Comparison of ENCODE assay signal across 16 mouse cellular contexts in the genomic region with DNA sequence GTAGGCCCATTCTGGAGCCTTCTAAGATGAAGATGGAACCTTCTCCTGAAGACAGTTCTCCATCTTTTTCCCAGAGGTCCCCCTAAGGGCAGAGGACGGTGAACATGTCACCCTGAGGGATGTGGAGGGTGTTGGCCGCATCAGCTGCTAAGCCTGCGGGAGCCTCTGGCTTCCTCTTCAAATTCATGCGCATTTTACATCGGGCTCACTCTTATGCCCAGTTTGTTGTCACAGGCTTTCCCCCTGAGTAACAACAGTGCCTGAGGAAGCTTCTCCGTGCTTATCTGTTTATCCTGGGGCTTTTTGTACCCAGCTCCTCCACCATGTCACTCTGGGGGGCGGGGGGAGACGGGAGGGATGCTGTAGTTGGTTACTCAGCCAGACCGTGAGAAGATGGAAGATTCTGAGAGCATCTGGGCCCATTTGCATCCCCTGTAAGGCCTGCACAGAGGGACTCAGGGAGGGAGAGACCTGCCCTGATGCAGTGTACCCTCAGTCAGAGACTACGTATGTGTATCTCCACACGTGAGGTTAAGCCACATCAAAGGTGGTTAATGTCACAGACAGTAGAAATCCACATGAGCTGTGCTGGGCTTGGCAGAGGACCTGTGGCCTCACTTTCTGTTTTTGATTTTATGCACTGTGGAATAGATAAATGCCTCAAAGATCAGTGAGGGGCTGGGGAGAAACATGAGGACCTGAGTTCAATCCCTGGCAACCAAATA. TPM values are rescaled to one million over a fixed set of nuclear protein-coding genes. Genes with fewer than 3 reads are reported as not detected.
A peak's percentile ranks its signal among the peaks of the same experiment; 100 is the strongest.
DNase-seq lines count a peak whose midpoint lies in the region; ATAC-seq and TF ChIP-seq lines count a peak whose summit lies in the region.
"Had no signal": no experiment of that assay in that cellular context is flagged by ENCODE, and none has a peak within 500 bp of the region (broad histone marks: within the 10 kb centered on the region; RNA-seq: fewer than 3 reads in every experiment).

No protein-coding gene starts in this region.

- intact Hi-C loops in left cerebral cortex, postnatal 14 days (cut with DNase I), result no loop called here

- no peak for TF ChIP-seq POLR2A in ES-Bruce4 (IDR thresholded peaks at IDR 0.05; ENCODE audit: insufficient read depth, low read length)

- WGBS in heart, embryonic 10.5 days, result 70% methylated on average over 11 of the region's 11 CpGs
- WGBS in heart, embryonic 11.5 days (ENCODE audit: insufficient replicate concordance), result 69% methylated on average over 11 of the region's 11 CpGs
- WGBS in hindbrain, embryonic 12.5 days, result 48% methylated on average over 11 of the region's 11 CpGs
- WGBS in stomach, postnatal 0 days, result 80% methylated on average over 11 of the region's 11 CpGs

- H3K4me2 ChIP-seq in heart, embryonic 11.5 days, result no peak overlapping the region
- H3K4me2 ChIP-seq in hindbrain, embryonic 12.5 days (replicated peaks), result no peak overlapping the region
- H3K4me2 ChIP-seq in stomach, postnatal 0 days (replicated peaks; ENCODE audit: low read depth), result no peak overlapping the region
- H3K4me2 ChIP-seq: heart, embryonic 12.5 days; liver, embryonic 13.5 days; lung, embryonic 15.5 days had no signal

- no peak overlapping the region for H3K4me3 ChIP-seq in heart, embryonic 10.5 days
- H3K4me3 ChIP-seq in heart, embryonic 11.5 days (ENCODE audit: low read depth, low read length), result no peak overlapping the region
- no peak overlapping the region for H3K4me3 ChIP-seq in ES-Bruce4 (ENCODE audit: low read depth, low read length)
- no peak overlapping the region for H3K4me3 ChIP-seq in hindbrain, embryonic 12.5 days
- H3K4me3 ChIP-seq in stomach, postnatal 0 days (ENCODE audit: low read depth, low read length), result no peak overlapping the region
- H3K4me3 ChIP-seq: heart, embryonic 12.5 days; liver, embryonic 13.5 days; lung, embryonic 15.5 days had no signal

- no peak for ATAC-seq in heart, embryonic 11.5 days (replicated peaks; ENCODE audit: insufficient number of reproducible peaks, low FRiP score, low TSS enrichment)
- ATAC-seq in hindbrain, embryonic 12.5 days (ENCODE audit: low FRiP score), result no peak
- no peak for ATAC-seq in stomach, postnatal 0 days (ENCODE audit: low FRiP score, low TSS enrichment)
- ATAC-seq: intestine, embryonic 16.5 days had no signal

- no peak for TF ChIP-seq CTCF in ES-Bruce4 (IDR thresholded peaks at IDR 0.05; ENCODE audit: low read depth, low read length)
- TF ChIP-seq CTCF in stomach, postnatal 0 days (IDR thresholded peaks at IDR 0.05; ENCODE audit: low read depth), result no peak

- H3K9ac ChIP-seq in heart, embryonic 11.5 days (ENCODE audit: low read depth, low read length), result no peak overlapping the region
- no peak overlapping the region for H3K9ac ChIP-seq in ES-Bruce4 (ENCODE audit: low read depth, poor library complexity, severe bottlenecking)
- H3K9ac ChIP-seq in hindbrain, embryonic 12.5 days, result no peak overlapping the region
- no peak overlapping the region for H3K9ac ChIP-seq in stomach, postnatal 0 days (ENCODE audit: low read length)
- H3K9ac ChIP-seq: heart, embryonic 12.5 days; liver, embryonic 13.5 days; lung, embryonic 15.5 days had no signal

- no peak for DNase-seq in heart, embryonic 10.5 days (ENCODE audit: low spot score)
- DNase-seq in CD4-positive helper T cell, adult 2 months (ENCODE audit: low read depth, low spot score), result peak; percentile 50
- no peak for DNase-seq in left cerebral cortex, postnatal 14 days (ENCODE audit: low spot score in 2 of 2)
- no peak for DNase-seq in kidney, adult 9 months
- no peak for DNase-seq in stomach, postnatal 0 days (ENCODE audit: low spot score)
- DNase-seq: adrenal gland, postnatal 25 days; B cell, adult 2 months; cerebellum, adult 2 months; kidney, postnatal 14 days; liver, embryonic 13.5 days had no signal

- H3K36me3 ChIP-seq in heart, embryonic 10.5 days, result peaks cover 17% of the 10 kb centered on the region; the same call in 1 of the 2 replicates
- H3K36me3 ChIP-seq in heart, embryonic 11.5 days (ENCODE audit: control insufficient read depth, insufficient read depth, low read length), result peaks cover 2% of the 10 kb centered on the region; the same call in 1 of the 2 replicates
- no peaks in the 10 kb centered on the region for H3K36me3 ChIP-seq in ES-Bruce4 (ENCODE audit: control insufficient read depth, insufficient read depth, low read length, poor library complexity, severe bottlenecking)
- H3K36me3 ChIP-seq in hindbrain, embryonic 12.5 days, result no peaks in the 10 kb centered on the region
- H3K36me3 ChIP-seq in stomach, postnatal 0 days (ENCODE audit: control insufficient read depth, insufficient read depth, low read length), result peaks cover 7% of the 10 kb centered on the region; the same call in 1 of the 2 replicates

- H3K27ac ChIP-seq in heart, embryonic 10.5 days, result peak overlapping the region; percentile 36; the same call in 1 of the 2 replicates
- H3K27ac ChIP-seq in heart, embryonic 11.5 days (ENCODE audit: low read depth, low read length), result no peak overlapping the region
- H3K27ac ChIP-seq in ES-Bruce4 (ENCODE audit: insufficient read depth, low read length), result peak overlapping the region; percentile 33; the same call in 1 of the 2 replicates
- H3K27ac ChIP-seq in hindbrain, embryonic 12.5 days, result peak overlapping the region; percentile 36; the same call in 1 of the 2 replicates
- no peak overlapping the region for H3K27ac ChIP-seq in stomach, postnatal 0 days (replicated peaks)
- H3K27ac ChIP-seq: liver, embryonic 13.5 days; lung, embryonic 15.5 days had no signal

- peak; percentile 64; the same call in 1 of the 2 replicates for TF ChIP-seq EP300 in ES-Bruce4 (IDR thresholded peaks at IDR 0.05; ENCODE audit: insufficient read depth, low read depth, low read length)
- no peak for TF ChIP-seq EP300 in stomach, postnatal 0 days (optimal IDR thresholded peaks at IDR 0.05)

- H3K9me3 ChIP-seq in heart, embryonic 10.5 days, result no peaks in the 10 kb centered on the region
- H3K9me3 ChIP-seq in heart, embryonic 11.5 days (replicated peaks; ENCODE audit: control insufficient read depth, low read length), result no peaks in the 10 kb centered on the region
- no peaks in the 10 kb centered on the region for H3K9me3 ChIP-seq in ES-Bruce4 (replicated peaks; ENCODE audit: control insufficient read depth, insufficient read depth, low read length, poor library complexity, severe bottlenecking)
- no peaks in the 10 kb centered on the region for H3K9me3 ChIP-seq in hindbrain, embryonic 12.5 days (replicated peaks)
- H3K9me3 ChIP-seq in stomach, postnatal 0 days (ENCODE audit: control insufficient read depth, low read length), result no peaks in the 10 kb centered on the region
- H3K9me3 ChIP-seq: heart, embryonic 12.5 days; liver, embryonic 13.5 days; lung, embryonic 15.5 days had no signal

- H3K4me1 ChIP-seq in heart, embryonic 10.5 days, result peaks cover 68% of the 10 kb centered on the region
- peaks cover 31% of the 10 kb centered on the region for H3K4me1 ChIP-seq in heart, embryonic 11.5 days (ENCODE audit: control insufficient read depth, insufficient read depth, low read length)
- H3K4me1 ChIP-seq in ES-Bruce4 (ENCODE audit: control insufficient read depth, insufficient read depth, low read length), result peaks cover 15% of the 10 kb centered on the region
- peaks cover 33% of the 10 kb centered on the region for H3K4me1 ChIP-seq in hindbrain, embryonic 12.5 days
- H3K4me1 ChIP-seq in stomach, postnatal 0 days (replicated peaks; ENCODE audit: control insufficient read depth, insufficient read depth), result peaks cover 5% of the 10 kb centered on the region; the same call in 1 of the 2 replicates

- no peaks in the 10 kb centered on the region for H3K27me3 ChIP-seq in heart, embryonic 10.5 days (ENCODE audit: insufficient read depth, poor library complexity, severe bottlenecking)
- no peaks in the 10 kb centered on the region for H3K27me3 ChIP-seq in heart, embryonic 11.5 days (ENCODE audit: control insufficient read depth, insufficient read depth, low read length)
- no peaks in the 10 kb centered on the region for H3K27me3 ChIP-seq in ES-Bruce4 (ENCODE audit: control insufficient read depth, insufficient read depth, low read length, poor library complexity, severe bottlenecking)
- H3K27me3 ChIP-seq in hindbrain, embryonic 12.5 days, result no peaks in the 10 kb centered on the region
- H3K27me3 ChIP-seq in stomach, postnatal 0 days (ENCODE audit: control insufficient read depth, insufficient read depth, low read length), result no peaks in the 10 kb centered on the region
- H3K27me3 ChIP-seq: heart, embryonic 12.5 days; liver, embryonic 13.5 days; lung, embryonic 15.5 days had no signal

RNA-seq across cellular contexts. Expression of a gene that starts 36.5 kb away (rescaled TPM):
- 74.7 and 90.1 TPM in 2 replicates for polyA plus RNA-seq in heart, embryonic 10.5 days (2016; fragmentation: Nextera tagmentation; extraction: Ambion mirVana)
- polyA plus RNA-seq in heart, embryonic 11.5 days (2014; fragmentation: Nextera tagmentation; extraction: Ambion mirVana), result 78.8 and 85.1 TPM in 2 replicates
- 28.9 and 31.3 TPM in 2 replicates for polyA plus RNA-seq in ES-Bruce4 (2011; ENCODE audit: insufficient read depth, insufficient read length, low read depth, missing spikeins)
- 85.7 and 94.8 TPM in 2 replicates for polyA plus RNA-seq in hindbrain, embryonic 12.5 days (2016; fragmentation: Nextera tagmentation; extraction: Ambion mirVana)
- total RNA-seq in left cerebral cortex, postnatal 14 days (2021), result 10 to 100 TPM; 26.3 to 28.9 TPM
- 43.7 and 43.8 TPM in 2 replicates for polyA plus RNA-seq in stomach, postnatal 0 days (2015; fragmentation: Nextera tagmentation; extraction: Ambion mirVana)

Comparison
In these comparisons a context has a peak if more than half of its experiments do, and no peak if none do; other contexts are left out.
1. H3K27ac ChIP-seq: peak in heart, embryonic 10.5 days (single experiment), ES-Bruce4 (single experiment) and hindbrain, embryonic 12.5 days (single experiment); none in heart, embryonic 11.5 days (single experiment) and stomach, postnatal 0 days (single experiment).